Mouse (Mus musculus) liver, adult 2 months (tissue): ENCODE results near the gene Snapin. TPM values are rescaled to one million over a fixed set of nuclear protein-coding genes. Genes with fewer than 3 reads are reported as not detected.

Experiments
- DNase-seq: peaks from one replicate; pipeline ENCODE4 v3.0.0-alpha.2; 2011; ENCODE audit warnings: low read depth, low spot score; ENCODE audit errors: extremely low read depth
- H3K27ac ChIP-seq: fragments of 200-500 bp; replicated peaks from 2 replicates; pipeline ENCODE4 v1.5.1; 2012; ENCODE audit warnings: low read depth, mild to moderate bottlenecking, control low read depth, inconsistent platforms, low read length; ENCODE audit not compliant: insufficient read depth
- H3K27me3 ChIP-seq: fragments of 200-500 bp; 2 replicates; pipeline ENCODE4 v1.6.1; 2012; ENCODE audit warnings: mild to moderate bottlenecking, moderate library complexity, low read length, inconsistent platforms; ENCODE audit not compliant: control insufficient read depth, insufficient read depth
- H3K36me3 ChIP-seq: fragments of 200-500 bp; 2 replicates; pipeline ENCODE4 v1.6.1; 2012; ENCODE audit warnings: low read length, inconsistent platforms; ENCODE audit not compliant: control insufficient read depth, insufficient read depth
- H3K4me1 ChIP-seq: fragments of 200-500 bp; 2 replicates; pipeline ENCODE4 v1.6.1; 2011; ENCODE audit warnings: low read length; ENCODE audit not compliant: control insufficient read depth, insufficient read depth
- H3K4me3 ChIP-seq: fragments of 200-500 bp; 2 replicates; pipeline ENCODE4 v1.5.1; 2011; ENCODE audit warnings: low read depth, mild to moderate bottlenecking, control low read depth, low read length, moderate library complexity; ENCODE audit not compliant: insufficient read depth
- H3K79me2 ChIP-seq: fragments of 200-500 bp; 2 replicates; pipeline ENCODE4 v1.6.1; 2012; ENCODE audit warnings: inconsistent platforms, mild to moderate bottlenecking, low read length, moderate library complexity; ENCODE audit not compliant: control insufficient read depth, insufficient read depth
- H3K9ac ChIP-seq: fragments of 200-500 bp; 2 replicates; pipeline ENCODE4 v1.6.1; 2012; ENCODE audit warnings: low read depth, mild to moderate bottlenecking, control low read depth, inconsistent platforms, low read length
- CTCF ChIP-seq: fragments of 200-500 bp; IDR thresholded peaks from 2 replicates; pipeline ENCODE4 v1.5.1; 2011; ENCODE audit warnings: low read depth, low read length, control low read depth
- POLR2A ChIP-seq: fragments of 200-500 bp; IDR thresholded peaks from 2 replicates; pipeline ENCODE4 v1.6.1; 2011; ENCODE audit warnings: low read length, control low read depth; ENCODE audit not compliant: insufficient read depth; ENCODE audit errors: extremely low read depth
- WGBS: fragments of 180-500 bp; shearing (Covaris S2); methylation state at CpG from one replicate; pipeline ENCODE4 v1.1.7; 2018; 5-methylcytosine and 5-hydroxymethylcytosine counted together
- polyA plus RNA-seq: library from polyadenylated mRNA; depleted of rRNA; stranded (reverse); fragments of >200 nt; gene quantifications from 2 replicates; pipeline ENCODE4 v1.2.3, GENCODE M21; 2012; rRNA removed
- total RNA-seq: library from RNA; depleted of rRNA; stranded (reverse); fragments of >200 nt; gene quantifications from 2 replicates; pipeline ENCODE4 v1.2.3, GENCODE M21; 2014; rRNA removed

Gene Snapin
- 12.8 and 18.5 TPM in 2 replicates for total RNA-seq
- polyA plus RNA-seq, result 10.4 and 10.6 TPM in 2 replicates

DNA sequence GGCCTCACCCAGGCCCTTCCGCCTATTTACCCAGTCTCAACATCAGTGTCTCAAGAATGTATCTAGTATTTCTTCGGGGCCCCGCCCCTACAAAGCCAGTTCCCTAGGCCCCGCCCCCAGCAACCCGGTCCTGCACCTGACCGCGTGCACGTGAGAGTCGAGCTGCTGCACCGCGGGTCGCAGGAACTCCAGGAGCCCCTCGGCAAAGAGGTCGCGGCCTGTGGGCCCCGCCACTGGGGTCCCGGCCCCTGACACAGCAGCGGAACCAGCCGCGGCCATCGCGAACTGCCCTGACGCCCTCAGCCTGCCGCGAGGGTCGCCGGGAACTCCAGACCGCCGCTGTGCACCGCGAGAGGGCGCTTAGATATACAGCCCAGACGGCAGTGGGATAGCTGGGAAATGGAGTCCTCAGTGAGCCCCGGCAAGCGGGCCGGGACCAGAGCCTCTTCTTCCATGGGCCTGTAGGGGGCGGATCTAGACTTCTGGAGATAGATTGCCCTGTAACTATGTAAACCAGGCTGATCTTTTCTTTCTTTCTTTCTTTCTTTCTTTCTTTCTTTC, at the start of gene Snapin:
Snapin (minus strand) TSS at position 338 of the 561 bp plus-strand sequence.
- Histone ChIP-seq H3K79me2 (peaks cover 5% of the 10 kb centered on the region; the same call in 1 of the 2 replicates), H3K36me3 (peaks cover 25% of the 10 kb centered on the region), H3K4me3 (peak within 1 kb of the TSS; percentile 67), H3K9ac (peak within 1 kb of the TSS; percentile 75), H3K27me3 (no peaks in the 10 kb centered on the region), H3K27ac (peak within 1 kb of the TSS; percentile 70), H3K4me1 (peaks cover 17% of the 10 kb centered on the region)
- peak; percentile 88 for DNase-seq
- WGBS, result under 1% methylated on average over 37 of the region's 37 CpGs
- peak; percentile 89 for TF ChIP-seq CTCF
- peak; percentile 63; the same call in 1 of the 2 replicates for TF ChIP-seq POLR2A

DNA sequence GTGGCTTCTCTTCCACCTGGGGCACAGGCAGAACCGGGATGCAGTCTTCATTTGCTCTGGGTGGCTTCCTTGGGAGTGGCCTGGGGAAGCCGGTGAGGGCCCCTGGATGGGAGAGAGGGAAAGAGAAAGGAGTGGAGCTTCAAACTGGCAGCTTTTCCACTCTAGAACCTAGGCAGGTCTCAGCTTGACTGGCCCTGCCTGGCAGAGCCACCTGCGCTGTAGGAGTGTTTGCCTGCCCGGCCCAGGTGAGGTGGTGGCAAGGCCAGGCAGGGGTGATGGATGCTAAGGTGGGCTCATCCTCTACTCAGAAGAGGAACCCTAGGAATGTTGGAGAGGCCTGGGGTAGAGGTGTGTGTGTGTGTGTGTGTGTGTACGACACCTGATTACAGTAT, 47.1 kb upstream of the Snapin start:
- TF ChIP-seq CTCF (no peak), POLR2A (no peak)
- peaks cover 7% of the 10 kb centered on the region for H3K4me1 ChIP-seq
- peak overlapping the region; percentile 63 for H3K4me3 ChIP-seq
- peak overlapping the region; percentile 73 for H3K27ac ChIP-seq
- H3K79me2 ChIP-seq, result peaks cover 5% of the 10 kb centered on the region; the same call in 1 of the 2 replicates
- 56% methylated on average over 5 of the region's 5 CpGs for WGBS
- DNase-seq, result no peak
- H3K9ac ChIP-seq, result peak overlapping the region; percentile 61
- peaks cover 1% of the 10 kb centered on the region for H3K36me3 ChIP-seq
- H3K27me3 ChIP-seq, result no peaks in the 10 kb centered on the region

DNA sequence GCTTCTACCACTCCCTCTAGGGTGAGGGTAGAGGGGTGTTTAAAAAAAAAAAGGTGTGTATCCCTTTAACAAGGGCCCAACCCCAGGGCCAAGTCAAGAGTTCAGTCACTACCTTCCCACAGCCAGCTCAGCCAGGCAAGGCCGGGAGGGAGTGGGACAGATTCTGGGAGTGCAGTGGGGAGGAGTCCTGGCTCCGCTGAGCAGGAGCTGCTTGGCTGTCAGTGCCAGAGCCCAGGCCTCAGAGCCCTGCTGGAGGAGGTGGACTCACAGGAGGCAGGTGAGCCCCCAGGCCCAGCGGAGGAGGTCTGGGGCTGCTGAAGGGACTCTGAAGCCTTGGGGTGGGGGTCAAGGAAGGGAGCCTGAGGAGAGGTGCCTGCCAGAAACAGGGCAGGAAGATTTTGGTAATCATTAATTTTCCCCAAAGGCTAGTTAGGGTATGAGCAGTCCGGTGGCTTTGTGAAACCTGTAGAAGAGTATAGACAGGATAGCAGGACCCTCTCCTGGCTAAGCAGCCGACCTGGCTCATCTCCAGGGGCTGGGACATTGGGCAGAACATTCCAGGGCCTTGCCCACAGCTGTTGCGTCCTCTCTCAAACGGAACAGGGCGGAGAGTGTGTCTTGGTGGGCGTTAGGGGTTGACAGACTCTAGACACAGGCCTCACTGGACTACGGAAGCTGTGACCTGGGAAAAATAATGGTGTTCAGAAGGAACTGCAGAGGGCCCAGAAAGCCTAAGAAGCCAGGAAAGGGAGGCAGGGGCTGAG, 46.5 kb upstream of the Snapin start, which contains the start of gene S100a16:
S100a16 (plus strand) TSS at position 114 of the 764 bp plus-strand sequence.
- Histone ChIP-seq H3K79me2 (peaks cover 5% of the 10 kb centered on the region; the same call in 1 of the 2 replicates), H3K36me3 (peaks cover under 1% of the 10 kb centered on the region), H3K27me3 (no peaks in the 10 kb centered on the region), H3K9ac (peak within 1 kb of the TSS; percentile 61), H3K4me1 (peaks cover 7% of the 10 kb centered on the region), H3K4me3 (peak within 1 kb of the TSS; percentile 63), H3K27ac (peak within 1 kb of the TSS; percentile 73)
- TF ChIP-seq CTCF (no peak), POLR2A (peak; percentile 54; the same call in 1 of the 2 replicates)
- 25% methylated on average over 10 of the region's 10 CpGs for WGBS
- DNase-seq, result peak; percentile 89

DNA sequence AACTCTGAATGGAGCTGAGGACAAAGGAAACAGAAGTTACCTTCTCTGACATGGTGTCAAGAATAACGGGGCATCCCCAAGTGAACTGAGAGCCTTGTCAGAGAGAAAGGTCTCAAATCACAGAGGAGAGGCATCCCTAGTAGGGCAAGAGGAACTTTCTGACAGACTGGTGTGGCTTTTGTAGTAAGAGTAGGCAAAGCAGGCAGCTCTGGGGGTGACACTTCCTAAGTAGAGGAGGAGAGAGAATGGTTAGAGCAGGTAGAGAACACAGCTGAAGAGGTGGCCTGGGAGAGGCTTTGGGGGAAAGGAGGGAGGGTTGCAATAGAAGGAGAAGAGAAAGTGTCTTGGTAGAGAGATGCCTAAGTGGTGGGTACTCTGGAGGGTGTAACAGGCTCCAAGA, 44.6 kb upstream of the Snapin start:
- no peak for TF ChIP-seq POLR2A
- no peak for TF ChIP-seq CTCF
- Histone ChIP-seq H3K36me3 (no peaks in the 10 kb centered on the region), H3K4me3 (no peak overlapping the region)

DNA sequence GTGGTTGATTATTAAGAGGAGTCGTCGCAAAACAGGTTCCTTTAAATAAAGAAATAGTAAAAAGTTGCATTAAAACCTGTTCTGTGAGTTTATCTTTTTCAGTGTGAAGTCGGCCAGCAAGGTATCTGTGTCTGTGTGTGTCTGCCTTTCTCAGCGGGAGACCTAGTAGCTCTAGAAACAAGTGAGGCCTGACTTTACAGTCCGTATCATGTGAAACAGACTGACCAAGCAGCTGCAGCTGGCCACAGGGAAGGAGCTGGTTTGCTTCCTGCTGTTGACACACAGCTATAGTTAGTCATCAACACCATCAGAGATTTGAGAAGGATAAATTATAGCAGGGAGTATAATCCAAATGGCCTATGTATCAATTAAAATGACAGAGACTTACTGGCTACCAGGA, 40.9 kb upstream of the Snapin start:
- DNase-seq, result no peak
- no peak overlapping the region for H3K27ac ChIP-seq
- H3K27me3 ChIP-seq, result no peaks in the 10 kb centered on the region
- peaks cover 2% of the 10 kb centered on the region for H3K4me1 ChIP-seq
- H3K4me3 ChIP-seq, result no peak overlapping the region
- TF ChIP-seq CTCF (no peak), POLR2A (no peak)
- no peaks in the 10 kb centered on the region for H3K79me2 ChIP-seq
- H3K9ac ChIP-seq, result no peak overlapping the region
- no peaks in the 10 kb centered on the region for H3K36me3 ChIP-seq
- 75% methylated on average over 5 of the region's 5 CpGs for WGBS

More for the DNA sequence above, 44.6 kb upstream of the Snapin start:
- peaks cover 5% of the 10 kb centered on the region; the same call in 1 of the 2 replicates for H3K79me2 ChIP-seq
- WGBS, result 65% methylated on average over 1 of the region's 1 CpGs
- no peaks in the 10 kb centered on the region for H3K27me3 ChIP-seq
- DNase-seq, result no peak
- H3K4me1 ChIP-seq, result peaks cover 5% of the 10 kb centered on the region
- H3K27ac ChIP-seq, result no peak overlapping the region
- H3K9ac ChIP-seq, result no peak overlapping the region
